Mouse (Mus musculus) heart, embryonic 16.5 days (tissue): ENCODE results near the gene Ap1g2. TPM values are rescaled to one million over a fixed set of nuclear protein-coding genes. Genes with fewer than 3 reads are reported as not detected.
A peak's percentile ranks its signal among the peaks of the same experiment; 100 is the strongest.

Experiments
- ATAC-seq: fragments of 200-750 bp; cut with Nextera tagmentation; replicated peaks from 2 replicates; pipeline ENCODE4 v1.8.0; 2017; ENCODE audit warnings: moderate number of reproducible peaks; ENCODE audit not compliant: insufficient read depth, low FRiP score; ENCODE audit errors: extremely low read depth
- H3K27ac ChIP-seq: fragments of 300-500 bp; sonication (generic); 2 replicates; pipeline ENCODE4 v1.5.1; 2014; ENCODE audit warnings: mild to moderate bottlenecking, low read length, control low read depth, moderate library complexity
- H3K27me3 ChIP-seq: fragments of 300-500 bp; sonication (generic); 2 replicates; pipeline ENCODE4 v1.6.1; 2014; ENCODE audit warnings: low read length, mixed read lengths; ENCODE audit not compliant: control insufficient read depth, insufficient read depth
- H3K36me3 ChIP-seq: fragments of 300-500 bp; sonication (generic); 2 replicates; pipeline ENCODE4 v1.6.1; 2014; ENCODE audit not compliant: control insufficient read depth, insufficient read depth
- H3K4me1 ChIP-seq: fragments of 300-500 bp; sonication (generic); 2 replicates; pipeline ENCODE4 v1.6.1; 2014; ENCODE audit warnings: low read length, mixed read lengths; ENCODE audit not compliant: control insufficient read depth, insufficient read depth
- H3K4me2 ChIP-seq: fragments of 300-500 bp; sonication (generic); 2 replicates; pipeline ENCODE4 v1.6.1; 2014; ENCODE audit warnings: low read depth, mild to moderate bottlenecking, control low read depth, low read length
- H3K4me3 ChIP-seq: fragments of 300-500 bp; sonication (generic); 2 replicates; pipeline ENCODE4 v1.5.1; 2014; ENCODE audit warnings: mild to moderate bottlenecking, control low read depth, low read length
- H3K9ac ChIP-seq: fragments of 300-500 bp; sonication (generic); 2 replicates; pipeline ENCODE4 v1.6.1; 2014; ENCODE audit warnings: low read length, control low read depth
- H3K9me3 ChIP-seq: fragments of 300-500 bp; sonication (generic); replicated peaks from 2 replicates; pipeline ENCODE4 v1.6.1; 2016; ENCODE audit warnings: low read length; ENCODE audit not compliant: control insufficient read depth
- WGBS: fragments of 180-500 bp; shearing (Covaris S2); extraction: QIAGEN DNeasy Blood & Tissue Kit; methylation state at CpG from one replicate; pipeline ENCODE4 v1.1.7; 2014; 5-methylcytosine and 5-hydroxymethylcytosine counted together
- polyA plus RNA-seq: library from polyadenylated mRNA; unstranded; fragments of >200 nt; fragmentation: Nextera tagmentation; extraction: Ambion mirVana; gene quantifications from 2 replicates; pipeline ENCODE4 v1.2.1, GENCODE M21; 2015

Gene Ap1g2
- polyA plus RNA-seq, 1 experiment from 2014 or later = 14.2 TPM

DNA sequence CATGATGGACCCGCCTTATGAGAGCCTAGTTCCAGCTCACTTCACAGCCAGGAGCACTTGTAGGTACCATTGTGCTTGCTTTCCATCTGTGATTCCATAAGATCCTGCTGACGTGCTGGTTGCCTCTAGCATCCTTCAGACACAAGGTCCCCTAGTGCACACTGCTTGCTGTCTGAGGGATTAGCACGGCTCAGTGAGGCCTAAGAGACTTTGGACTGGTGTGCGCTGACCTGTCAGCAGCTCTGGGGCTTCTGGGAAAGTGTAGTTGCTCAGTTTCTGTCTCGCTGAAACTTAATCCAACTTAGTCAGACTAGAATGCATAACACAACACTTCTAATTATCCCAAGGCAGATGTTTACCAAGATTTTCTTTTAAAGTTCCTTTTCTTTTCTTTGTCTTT, 46.5 kb downstream of the Ap1g2 start:
- H3K4me3 ChIP-seq = no peak overlapping the region
- H3K9me3 ChIP-seq = no peaks in the 10 kb centered on the region
- 59% methylated on average over 5 of the region's 5 CpGs for WGBS
- no peaks in the 10 kb centered on the region for H3K36me3 ChIP-seq
- H3K4me1 ChIP-seq = peaks cover 20% of the 10 kb centered on the region
- no peak for ATAC-seq
- no peak overlapping the region for H3K27ac ChIP-seq
- no peak overlapping the region for H3K9ac ChIP-seq
- peaks cover 6% of the 10 kb centered on the region; the same call in 1 of the 2 replicates for H3K27me3 ChIP-seq
- no peak overlapping the region for H3K4me2 ChIP-seq

DNA sequence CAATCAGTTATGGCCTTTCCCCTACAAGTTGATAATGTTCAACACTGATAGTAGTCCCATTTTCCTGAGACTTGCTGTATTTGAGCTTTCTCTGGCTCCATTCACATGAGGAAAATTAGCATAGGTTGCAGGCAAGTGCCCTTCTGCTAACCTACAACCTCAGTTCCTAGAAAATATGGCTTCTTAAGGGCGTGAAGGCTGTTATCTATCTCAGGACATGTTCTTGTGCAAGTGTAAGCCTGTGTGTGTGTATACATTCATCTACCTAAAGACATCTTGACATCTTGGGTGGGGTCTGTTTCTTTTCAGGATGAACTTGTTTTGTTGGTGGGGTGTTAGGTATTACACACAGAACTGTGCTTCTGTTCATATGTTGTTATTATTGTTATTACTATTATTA, 47.4 kb downstream of the Ap1g2 start:
- no peaks in the 10 kb centered on the region for H3K9me3 ChIP-seq
- no peak overlapping the region for H3K9ac ChIP-seq
- peaks cover 20% of the 10 kb centered on the region for H3K4me1 ChIP-seq
- ATAC-seq = no peak
- H3K36me3 ChIP-seq = no peaks in the 10 kb centered on the region
- H3K4me3 ChIP-seq = no peak overlapping the region
- H3K4me2 ChIP-seq = no peak overlapping the region
- WGBS = 56% methylated on average over 1 of the region's 1 CpGs
- H3K27ac ChIP-seq = no peak overlapping the region
- H3K27me3 ChIP-seq = peaks cover 6% of the 10 kb centered on the region; the same call in 1 of the 2 replicates

DNA sequence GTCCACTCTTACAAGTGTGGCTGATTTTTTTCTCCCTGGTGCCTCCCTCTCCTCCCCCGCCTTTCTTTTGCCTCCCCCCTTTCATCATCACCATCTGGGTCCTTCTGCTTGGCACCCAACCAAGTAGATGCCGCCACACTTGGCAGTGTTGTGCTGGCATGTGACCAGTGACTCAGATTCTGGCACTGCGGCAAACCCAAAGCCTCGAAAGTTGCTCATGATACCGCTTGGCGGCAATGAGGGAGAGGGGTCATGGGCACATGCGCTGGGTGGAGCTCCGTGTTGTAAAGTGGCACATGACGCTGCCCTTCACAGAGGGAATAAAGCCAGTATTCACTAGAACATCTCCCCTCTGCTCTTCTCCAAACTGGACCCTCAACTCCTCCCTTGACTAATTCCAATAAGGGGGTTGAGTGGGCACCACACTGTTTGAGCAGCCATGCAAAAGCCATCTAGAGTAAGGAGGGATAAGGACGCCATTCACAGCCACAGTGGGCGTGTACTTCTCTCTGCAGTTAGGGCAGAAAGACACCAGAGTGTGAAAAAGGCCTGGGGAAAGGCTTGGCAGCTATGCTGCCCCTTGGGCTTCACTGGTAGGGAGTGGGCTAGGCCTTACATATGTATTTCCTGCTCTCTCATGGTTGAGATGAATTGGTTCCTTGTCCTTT, 51.1 kb downstream of the Ap1g2 start:
- Histone ChIP-seq H3K4me1 (peaks cover 12% of the 10 kb centered on the region), H3K9me3 (no peaks in the 10 kb centered on the region), H3K36me3 (no peaks in the 10 kb centered on the region), H3K27ac (no peak overlapping the region), H3K4me3 (no peak overlapping the region), H3K4me2 (no peak overlapping the region), H3K9ac (no peak overlapping the region), H3K27me3 (0 out of 2 replicates have a peak, but pooled peaks cover 3% of the 10 kb centered on the region)
- peak; percentile 87 for ATAC-seq
- WGBS = 62% methylated on average over 11 of the region's 11 CpGs

DNA sequence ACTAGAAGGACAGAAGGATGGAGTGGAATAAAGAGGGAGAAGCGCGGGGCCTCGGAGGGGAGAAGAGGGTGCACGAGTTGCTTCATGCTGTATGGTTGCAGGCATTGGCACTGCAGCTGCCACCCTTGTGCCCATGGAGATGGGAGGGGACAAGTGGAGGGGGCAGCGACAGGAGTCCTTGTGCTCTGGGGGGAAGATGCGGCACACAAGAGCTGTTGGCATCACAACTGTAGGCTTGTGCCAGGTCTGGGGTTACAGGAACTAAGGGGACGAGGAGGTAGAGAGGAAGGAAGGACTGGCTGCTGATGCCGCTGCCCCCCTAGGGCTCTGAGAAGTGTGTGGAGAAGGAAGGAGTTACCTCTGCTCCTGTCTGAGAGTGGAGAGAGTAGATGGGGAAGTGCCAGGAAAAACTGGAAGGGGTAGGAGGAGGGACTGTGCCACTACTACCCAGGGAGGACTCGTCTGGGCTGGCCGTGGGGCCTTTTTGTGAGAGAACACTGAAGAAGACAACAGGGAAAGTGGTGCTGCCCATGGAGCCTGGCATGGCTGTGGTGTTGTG, 52.1 kb downstream of the Ap1g2 start:
- H3K4me1 ChIP-seq = peaks cover 5% of the 10 kb centered on the region; the same call in 1 of the 2 replicates
- H3K4me2 ChIP-seq = no peak overlapping the region
- H3K9me3 ChIP-seq = no peaks in the 10 kb centered on the region
- no peak overlapping the region for H3K27ac ChIP-seq
- no peak overlapping the region for H3K9ac ChIP-seq
- no peak for ATAC-seq
- 80% methylated on average over 10 of the region's 10 CpGs for WGBS
- H3K4me3 ChIP-seq = no peak overlapping the region
- H3K36me3 ChIP-seq = no peaks in the 10 kb centered on the region
- 0 out of 2 replicates have a peak, but pooled peaks cover 3% of the 10 kb centered on the region for H3K27me3 ChIP-seq

DNA sequence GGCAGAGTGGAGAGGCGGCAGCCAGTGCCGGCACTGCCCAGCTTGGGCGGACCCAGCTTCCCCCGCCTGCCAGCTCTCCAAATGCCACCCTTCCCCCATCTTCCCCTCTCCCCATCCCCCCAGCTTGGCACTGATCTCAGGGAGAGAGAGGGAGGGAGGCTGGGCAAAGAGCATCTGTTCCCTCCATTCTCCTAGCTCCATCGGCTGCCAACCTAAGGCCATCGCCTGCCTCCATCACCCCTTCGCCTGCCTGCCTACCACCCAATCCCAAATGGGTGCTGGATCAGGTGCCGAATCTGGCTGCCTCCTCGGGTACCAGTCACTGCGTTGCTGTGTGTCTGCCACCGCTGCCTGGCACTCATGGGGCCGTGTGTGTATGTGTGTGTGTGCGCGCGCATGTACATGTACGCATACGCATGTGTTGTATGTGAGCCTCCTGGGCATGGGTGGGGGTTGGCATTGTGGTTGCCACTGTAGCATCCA, 52.6 kb downstream of the Ap1g2 start:
- Histone ChIP-seq H3K36me3 (no peaks in the 10 kb centered on the region), H3K9ac (no peak overlapping the region), H3K4me2 (no peak overlapping the region), H3K27me3 (0 out of 2 replicates have a peak, but pooled peaks cover 3% of the 10 kb centered on the region), H3K4me1 (peaks cover 5% of the 10 kb centered on the region; the same call in 1 of the 2 replicates), H3K27ac (no peak overlapping the region), H3K4me3 (no peak overlapping the region), H3K9me3 (no peaks in the 10 kb centered on the region)
- WGBS = 82% methylated on average over 17 of the region's 17 CpGs
- no peak for ATAC-seq

DNA sequence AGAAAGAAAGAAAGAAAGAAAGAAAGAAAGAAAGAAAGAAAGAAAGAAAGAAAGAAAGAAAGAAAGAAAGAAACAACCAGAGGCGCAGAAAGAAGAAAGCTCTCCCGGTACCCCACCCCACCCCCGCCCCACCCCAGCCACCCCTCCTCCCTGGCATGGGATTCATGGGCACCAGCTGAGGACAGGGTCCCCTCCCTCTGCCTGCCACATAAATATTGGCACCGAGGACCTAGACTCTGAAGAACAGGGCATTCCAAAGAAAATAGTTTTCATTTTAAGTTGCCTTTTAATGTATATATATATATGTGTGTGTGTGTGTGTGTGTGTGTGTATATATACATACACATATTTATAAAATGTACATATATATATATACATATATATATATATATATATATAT, 53.3 kb downstream of the Ap1g2 start:
- 74% methylated on average over 4 of the region's 4 CpGs for WGBS
- H3K4me1 ChIP-seq = peaks cover 5% of the 10 kb centered on the region; the same call in 1 of the 2 replicates
- no peak overlapping the region for H3K9ac ChIP-seq
- 0 out of 2 replicates have a peak, but pooled peaks cover 3% of the 10 kb centered on the region for H3K27me3 ChIP-seq
- H3K36me3 ChIP-seq = no peaks in the 10 kb centered on the region
- H3K27ac ChIP-seq = no peak overlapping the region
- ATAC-seq = no peak
- H3K9me3 ChIP-seq = no peaks in the 10 kb centered on the region
- no peak overlapping the region for H3K4me3 ChIP-seq
- H3K4me2 ChIP-seq = no peak overlapping the region

DNA sequence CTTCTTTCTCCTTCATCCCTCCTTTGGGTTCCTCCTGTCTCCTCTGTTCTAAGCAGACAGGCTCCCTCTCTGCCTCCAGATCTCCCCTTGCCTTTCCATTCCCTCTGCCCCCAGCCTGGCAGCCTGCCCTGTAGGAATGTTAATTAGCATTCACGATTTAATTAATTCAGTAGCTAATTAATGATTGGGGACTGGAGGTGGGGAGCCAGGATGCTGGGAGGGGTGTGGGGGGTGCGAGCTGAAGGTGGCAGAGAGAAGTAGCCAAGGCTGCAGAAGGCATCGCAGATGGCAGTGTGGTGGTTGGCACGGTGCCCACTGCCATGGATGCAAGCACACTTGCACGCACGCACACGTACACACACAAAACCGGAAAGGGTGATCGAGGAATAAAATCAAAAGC, 53.9 kb downstream of the Ap1g2 start:
- no peak overlapping the region for H3K4me3 ChIP-seq
- 72% methylated on average over 9 of the region's 9 CpGs for WGBS
- ATAC-seq = no peak

More for the DNA sequence above, 53.9 kb downstream of the Ap1g2 start:
- Histone ChIP-seq H3K4me2 (no peak overlapping the region), H3K27me3 (0 out of 2 replicates have a peak, but pooled peaks cover 3% of the 10 kb centered on the region), H3K9me3 (no peaks in the 10 kb centered on the region), H3K4me1 (peaks cover 5% of the 10 kb centered on the region; the same call in 1 of the 2 replicates), H3K27ac (no peak overlapping the region), H3K36me3 (no peaks in the 10 kb centered on the region), H3K9ac (no peak overlapping the region)

Other genes starting within 250 kb of the Ap1g2 start
- gene Homez, start 235.6 kb downstream of the Ap1g2 start, polyA plus RNA-seq = 4.9 and 6.4 TPM in 2 replicates
- 0.59 and 1.4 TPM in 2 replicates for gene Ppp1r3e, start 229.0 kb downstream of the Ap1g2 start, polyA plus RNA-seq
- 3.3 and 4.3 TPM in 2 replicates for gene Bcl2l2, start 223.2 kb downstream of the Ap1g2 start, polyA plus RNA-seq
- not detected in 2 replicates for gene Gm20521, start 223.2 kb downstream of the Ap1g2 start, polyA plus RNA-seq
- gene Pabpn1, start 214.1 kb downstream of the Ap1g2 start, polyA plus RNA-seq = 61.9 and 68.4 TPM in 2 replicates
- 27.2 and 31.9 TPM in 2 replicates for gene Slc22a17, start 193.5 kb downstream of the Ap1g2 start, polyA plus RNA-seq
- 13.4 and 14.4 TPM in 2 replicates for gene Efs, start 180.5 kb downstream of the Ap1g2 start, polyA plus RNA-seq
- not detected in 2 replicates for gene Il25, start 173.9 kb downstream of the Ap1g2 start, polyA plus RNA-seq
- 0.86 and 1.3 TPM in 2 replicates for gene Cmtm5, start 170.3 kb downstream of the Ap1g2 start, polyA plus RNA-seq
- gene Myh6, start 139.7 kb downstream of the Ap1g2 start, polyA plus RNA-seq = 2,302 and 2,585 TPM in 2 replicates
- gene Gm17428, start 129.7 kb downstream of the Ap1g2 start, polyA plus RNA-seq = not detected in 2 replicates
- gene Myh7, start 112.0 kb downstream of the Ap1g2 start, polyA plus RNA-seq = 6,075 and 6,619 TPM in 2 replicates
- gene Ngdn, start 91.1 kb downstream of the Ap1g2 start, polyA plus RNA-seq = 63.3 and 68.1 TPM in 2 replicates
- gene Zfhx2, start 14.3 kb downstream of the Ap1g2 start, polyA plus RNA-seq = 2.5 and 3.0 TPM in 2 replicates
- gene Thtpa, start 11.8 kb downstream of the Ap1g2 start, polyA plus RNA-seq = 16.1 and 16.9 TPM in 2 replicates
- 0.09 and 0.25 TPM in 2 replicates for gene Jph4, start 10.3 kb upstream of the Ap1g2 start, polyA plus RNA-seq
- not detected in 2 replicates for gene Dhrs2, start 115.4 kb upstream of the Ap1g2 start, polyA plus RNA-seq